Mouse (Mus musculus): Measurements from ENCODE around the gene Ptprn2.

Gene Ptprn2

DNA sequence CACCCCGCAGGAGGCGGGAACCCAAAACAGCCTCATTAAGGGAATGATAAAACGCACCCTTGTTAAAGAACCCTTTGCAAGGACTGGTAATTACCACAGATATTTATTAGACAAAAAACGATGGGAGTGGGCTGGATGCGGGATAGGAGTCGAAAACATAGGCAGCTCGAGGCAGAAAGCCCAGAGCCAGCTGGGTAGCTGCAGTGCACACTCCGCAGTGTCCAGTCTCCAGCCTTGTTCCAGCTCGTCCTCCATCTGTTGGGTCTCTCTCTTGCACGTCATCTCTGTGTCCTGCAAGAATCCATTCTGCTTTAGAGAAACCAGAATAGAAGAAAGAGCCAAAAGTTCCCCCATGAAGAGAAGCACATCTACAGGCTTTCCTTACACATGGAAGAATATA is 564.3 kb downstream of the Ptprn2 start:
- no peak for DNase-seq (ENCODE audit: low read depth, low spot score)

DNA sequence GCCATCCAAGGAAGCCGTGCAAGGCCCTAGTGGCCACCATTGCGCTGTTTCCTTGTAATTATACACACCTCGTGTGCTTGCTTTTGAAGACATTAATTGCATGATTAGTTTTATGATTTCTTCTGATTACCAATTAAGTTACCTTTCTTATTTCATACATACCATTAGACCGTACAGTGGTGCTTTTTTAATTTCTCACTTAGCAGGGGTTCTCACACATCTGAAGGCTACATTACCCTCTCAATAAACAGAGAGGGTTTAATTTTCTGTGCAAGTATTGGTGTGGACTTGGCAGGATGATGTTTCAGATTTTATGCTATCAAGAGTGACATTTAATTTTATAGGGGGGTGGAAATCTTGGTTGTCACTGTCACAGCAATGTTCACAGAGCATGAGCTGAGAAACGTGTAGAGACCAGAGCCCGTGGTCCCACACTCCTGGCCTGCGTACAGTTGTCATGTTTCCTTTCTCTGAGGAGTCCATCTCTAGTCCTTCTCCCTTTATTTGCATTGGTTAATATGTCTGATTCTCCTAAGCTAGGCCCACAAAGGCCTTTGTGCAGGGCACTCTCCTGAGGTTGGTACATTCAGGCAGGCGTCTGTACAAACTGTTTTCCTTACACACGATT is 567.8 kb downstream of the Ptprn2 start:
- DNase-seq (ENCODE audit: low read depth, low spot score): no peak

DNA sequence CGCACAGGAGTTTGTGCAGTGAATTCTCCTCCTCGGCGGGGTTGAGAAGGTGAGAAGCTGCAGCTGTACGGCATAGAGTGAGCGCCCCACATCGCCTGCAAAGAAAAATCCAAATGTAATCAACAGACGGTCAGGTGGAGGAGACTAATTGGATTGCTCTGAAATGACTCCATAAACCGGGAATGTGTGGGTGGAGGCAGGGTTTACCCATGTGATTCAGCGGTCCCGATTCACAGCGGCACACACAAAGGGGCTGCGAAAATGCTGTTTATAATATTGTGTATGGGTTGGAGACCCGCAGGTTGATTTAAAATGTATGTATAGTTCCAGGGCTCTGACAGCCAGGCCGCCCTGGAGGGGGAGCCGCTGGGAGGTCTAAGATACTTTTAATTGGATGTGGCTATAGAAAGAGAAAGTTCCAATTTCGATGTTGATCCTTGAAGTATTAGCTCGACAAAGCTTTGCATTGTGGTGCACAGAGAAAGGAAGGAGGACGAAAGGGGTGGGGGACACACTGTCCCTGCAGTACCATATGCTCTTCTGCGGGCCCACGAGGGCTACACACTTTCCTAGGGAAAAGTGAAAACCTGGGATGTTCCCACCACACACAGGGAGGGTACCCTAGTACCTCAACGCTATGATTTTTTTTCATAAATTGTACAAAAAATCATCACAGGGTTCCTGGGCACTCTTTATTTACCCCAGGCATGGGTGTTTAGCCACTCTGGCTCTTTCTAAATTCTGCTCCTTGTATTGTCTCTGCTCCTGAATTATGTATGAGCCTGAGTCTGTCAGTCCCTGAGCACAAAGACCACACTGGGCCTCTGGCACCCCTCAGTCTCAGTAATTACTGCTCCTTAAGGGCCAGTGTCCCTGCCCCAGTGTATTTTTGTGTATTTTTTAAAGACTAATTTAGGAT is 568.6 kb downstream of the Ptprn2 start:
- DNase-seq (ENCODE audit: low read depth, low spot score): no peak

DNA sequence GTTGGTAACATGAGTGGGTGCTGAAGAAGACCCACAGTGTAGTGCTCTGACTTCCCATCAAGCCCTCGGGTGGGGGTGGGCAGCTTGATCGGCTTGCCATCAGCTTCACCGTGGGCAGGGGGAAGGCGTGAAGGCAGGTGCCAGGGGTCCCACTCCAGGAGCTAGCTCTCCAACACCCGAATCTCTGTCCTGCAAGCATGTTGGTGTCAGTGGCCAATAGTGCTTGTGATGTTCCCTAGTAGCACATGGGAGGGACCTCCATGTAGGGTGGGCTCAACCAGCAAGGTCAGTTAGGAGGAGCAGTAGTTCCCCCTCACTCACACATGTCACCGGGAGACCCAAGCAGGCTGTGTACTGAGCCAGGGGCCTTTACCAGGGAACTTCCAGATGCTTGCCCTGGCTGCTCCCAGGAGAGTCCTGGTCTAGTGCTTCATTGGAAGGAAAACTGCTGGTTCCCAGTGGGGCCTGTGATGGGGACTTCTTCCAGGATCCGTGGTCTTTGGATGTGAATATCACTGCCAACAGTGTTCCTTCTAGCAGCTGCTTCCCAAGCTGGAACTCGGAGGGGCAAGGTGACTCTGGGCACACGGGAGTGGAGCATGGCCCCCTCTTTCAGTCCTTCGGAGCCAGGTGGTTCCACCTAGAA is 569.5 kb downstream of the Ptprn2 start:
- DNase-seq (ENCODE audit: low read depth, low spot score): no peak

DNA sequence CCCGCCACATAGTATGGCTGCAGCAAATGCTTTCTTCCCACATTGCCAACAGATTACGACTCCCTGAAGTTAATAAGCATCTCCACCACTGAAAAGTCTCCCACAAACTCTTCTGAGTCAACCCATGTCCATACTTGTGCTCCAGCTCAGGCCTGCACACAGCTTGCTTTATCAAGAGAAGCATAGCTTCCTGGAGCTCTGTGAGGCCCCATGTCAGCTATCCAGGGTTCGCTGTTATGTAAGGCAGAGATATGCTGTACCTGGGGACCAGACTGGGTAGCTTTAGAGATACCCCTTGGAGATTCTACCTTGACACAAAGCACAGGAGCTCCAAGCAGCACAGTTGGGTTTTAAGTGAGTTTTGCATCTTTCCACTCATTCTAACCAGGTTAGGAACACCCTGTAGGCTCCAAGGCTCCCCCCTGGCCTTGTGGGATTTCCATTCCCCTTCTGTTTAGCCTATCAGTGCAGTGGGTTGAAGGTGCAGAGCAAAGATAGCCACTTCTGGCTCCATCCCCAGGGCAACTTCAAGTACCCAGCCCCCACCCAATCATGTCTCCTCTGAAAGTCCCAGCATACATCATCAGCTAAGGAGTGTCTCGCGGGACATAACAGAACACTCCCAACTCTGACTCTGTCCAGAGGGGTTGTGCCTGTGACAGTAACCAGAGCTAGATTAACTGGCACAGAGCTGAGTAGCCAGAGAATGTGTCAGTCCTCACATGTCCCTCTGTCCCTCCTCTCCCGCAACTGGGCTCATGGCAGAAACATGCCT is 572.9 kb downstream of the Ptprn2 start:
- no peak for DNase-seq (ENCODE audit: low read depth, low spot score)

DNA sequence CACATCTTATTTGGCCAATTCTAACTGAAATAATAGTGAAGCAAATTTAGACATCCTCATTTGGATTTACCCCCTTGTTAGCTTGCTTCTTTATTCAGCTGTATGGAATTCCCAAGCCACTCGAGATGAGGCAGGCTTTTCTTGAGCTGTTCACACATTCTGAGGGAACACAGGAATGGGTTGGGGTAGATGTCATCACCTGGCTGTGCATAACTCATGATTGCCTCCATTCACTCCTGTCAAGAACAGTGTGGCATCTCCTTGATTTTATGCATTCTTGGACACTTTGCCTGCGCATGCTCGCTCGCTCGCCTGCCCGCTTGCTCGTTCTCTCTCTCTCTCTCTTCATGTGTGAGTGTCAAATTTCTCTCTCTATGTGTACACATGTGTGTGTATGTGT is 573.5 kb downstream of the Ptprn2 start:
- DNase-seq (ENCODE audit: low read depth, low spot score): no peak

DNA sequence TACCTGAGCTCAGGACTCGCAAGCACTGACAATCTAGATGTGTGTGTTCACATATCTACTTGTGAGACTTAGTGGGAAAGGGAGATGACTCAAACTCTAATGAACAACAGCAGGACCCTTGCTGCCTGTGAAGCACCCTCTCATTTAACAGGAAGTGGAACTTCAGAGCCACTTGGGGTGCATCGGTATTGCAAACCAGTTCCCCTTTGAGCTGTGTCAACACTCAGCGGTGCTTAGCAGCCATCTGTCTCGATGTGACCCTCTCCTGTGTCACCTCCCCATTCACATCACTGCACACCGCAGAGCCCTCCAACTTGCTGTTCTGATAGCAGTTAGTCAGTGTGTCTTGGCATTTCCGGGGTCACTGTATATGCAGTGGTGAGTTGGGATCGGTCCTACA is 592.1 kb downstream of the Ptprn2 start:
- DNase-seq (ENCODE audit: low read depth, low spot score): no peak

DNA sequence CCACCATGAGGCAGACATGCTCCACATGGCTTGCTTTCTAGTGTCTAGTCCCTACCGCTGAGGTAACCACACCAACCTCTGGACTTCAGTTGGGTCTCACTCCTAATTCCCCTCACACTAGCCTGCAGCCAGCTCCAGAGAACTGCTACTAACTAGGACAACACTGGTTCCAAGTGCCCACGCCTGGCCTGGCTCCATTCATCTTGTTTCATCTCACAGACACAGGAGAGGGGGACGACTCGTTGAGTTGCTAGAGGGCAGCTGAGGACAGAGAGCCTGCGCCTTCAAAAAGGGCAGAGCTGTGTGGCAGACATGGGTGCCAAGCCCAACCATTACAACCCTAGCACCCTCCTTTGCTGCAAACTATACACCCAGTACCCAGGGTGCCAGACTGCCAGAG is 593.4 kb downstream of the Ptprn2 start:
- DNase-seq (ENCODE audit: low read depth, low spot score): no peak

DNA sequence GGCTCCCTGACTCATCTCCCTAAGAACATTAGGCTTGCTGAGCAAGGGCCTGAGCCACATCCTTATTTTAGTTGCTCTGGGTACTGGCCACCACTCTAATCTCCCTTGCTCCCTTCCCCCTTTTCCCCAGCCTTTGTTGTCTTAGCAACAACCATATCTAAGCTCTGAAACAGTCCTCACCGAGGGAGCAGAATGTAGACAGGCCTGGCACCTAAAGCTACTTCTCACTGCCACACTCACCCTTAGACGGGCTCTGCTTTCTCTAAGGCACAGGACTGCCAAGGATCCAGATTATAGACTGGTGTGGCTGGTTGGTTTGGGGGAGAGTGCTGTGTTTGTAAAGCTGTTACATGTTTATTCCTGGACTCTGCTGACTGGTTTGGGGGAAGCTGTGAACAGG is 594.2 kb downstream of the Ptprn2 start:
- DNase-seq (ENCODE audit: low read depth, low spot score): no peak

DNA sequence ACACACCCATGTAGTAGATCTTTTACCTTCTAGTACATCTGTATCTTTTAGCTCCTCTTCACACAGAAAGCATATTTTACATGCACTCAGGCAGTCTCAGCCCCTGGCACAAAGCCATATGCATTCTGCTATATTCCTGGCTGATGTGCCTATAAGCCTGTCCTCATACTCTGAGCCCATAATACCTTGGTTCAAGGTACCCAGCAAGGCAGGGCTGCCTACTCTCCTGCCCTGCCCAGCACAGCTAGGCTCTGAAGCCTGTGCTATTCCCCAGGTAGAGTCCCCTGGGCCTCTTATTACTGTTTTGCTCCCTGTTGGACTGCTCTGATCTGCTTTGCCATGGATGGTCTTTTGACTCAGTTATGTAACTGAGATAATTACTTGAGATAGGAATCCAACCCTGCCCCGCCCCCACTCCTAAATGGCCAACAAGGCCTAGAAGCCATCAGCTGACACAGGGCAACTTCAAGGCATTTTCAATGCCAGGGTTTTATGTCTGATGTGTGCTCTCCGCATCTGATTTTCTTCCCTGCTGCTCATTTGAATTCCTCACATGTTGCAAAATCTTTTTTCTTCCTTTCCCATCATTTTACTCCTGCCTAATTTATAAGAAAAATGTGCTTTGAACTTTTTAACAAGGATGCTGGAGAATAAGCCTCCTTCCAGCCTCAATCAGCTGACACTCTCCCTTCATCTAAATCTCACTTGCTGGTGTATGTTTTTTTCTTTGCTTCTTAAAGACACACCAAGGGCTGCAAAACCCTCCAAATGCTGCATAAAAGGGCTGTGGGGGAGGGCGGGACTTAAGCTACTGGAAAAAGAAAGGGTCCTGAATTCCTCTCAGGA is 598.6 kb downstream of the Ptprn2 start:
- DNase-seq (ENCODE audit: low read depth, low spot score): no peak

DNA sequence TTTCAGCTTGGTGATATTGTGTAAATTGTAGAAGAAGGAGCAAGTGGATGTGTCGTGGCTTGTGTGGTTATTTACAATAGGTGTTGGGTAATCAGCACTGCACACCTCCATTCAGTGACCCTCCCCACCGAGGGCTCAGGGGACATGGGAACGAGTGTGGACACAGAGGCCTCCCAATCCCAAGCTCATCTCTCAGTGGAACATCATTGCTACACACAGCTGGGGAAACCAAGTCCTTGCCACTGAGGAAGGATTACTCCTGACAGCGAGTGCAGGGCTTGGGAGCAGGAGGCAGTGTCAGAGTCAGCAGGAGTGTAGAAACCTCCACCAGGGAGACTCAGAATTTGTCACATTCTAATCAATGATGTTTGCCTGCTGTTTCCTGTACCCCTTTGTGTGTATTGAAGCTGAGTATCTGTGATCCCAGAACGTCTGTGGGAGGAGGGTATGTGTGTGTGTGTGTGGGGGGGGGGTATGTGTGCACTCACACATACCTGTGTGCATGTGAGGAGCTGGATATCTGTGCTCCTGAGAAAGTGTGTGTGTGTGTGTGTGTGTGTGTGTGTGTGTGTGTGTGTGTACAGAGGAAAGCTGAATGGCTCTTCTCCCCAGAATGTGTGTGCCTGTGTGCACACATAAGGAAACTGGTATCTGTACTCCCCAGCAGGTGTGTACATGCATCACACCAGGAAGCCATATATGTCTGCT is 599.3 kb downstream of the Ptprn2 start:
- no peak for DNase-seq (ENCODE audit: low read depth, low spot score)

DNA sequence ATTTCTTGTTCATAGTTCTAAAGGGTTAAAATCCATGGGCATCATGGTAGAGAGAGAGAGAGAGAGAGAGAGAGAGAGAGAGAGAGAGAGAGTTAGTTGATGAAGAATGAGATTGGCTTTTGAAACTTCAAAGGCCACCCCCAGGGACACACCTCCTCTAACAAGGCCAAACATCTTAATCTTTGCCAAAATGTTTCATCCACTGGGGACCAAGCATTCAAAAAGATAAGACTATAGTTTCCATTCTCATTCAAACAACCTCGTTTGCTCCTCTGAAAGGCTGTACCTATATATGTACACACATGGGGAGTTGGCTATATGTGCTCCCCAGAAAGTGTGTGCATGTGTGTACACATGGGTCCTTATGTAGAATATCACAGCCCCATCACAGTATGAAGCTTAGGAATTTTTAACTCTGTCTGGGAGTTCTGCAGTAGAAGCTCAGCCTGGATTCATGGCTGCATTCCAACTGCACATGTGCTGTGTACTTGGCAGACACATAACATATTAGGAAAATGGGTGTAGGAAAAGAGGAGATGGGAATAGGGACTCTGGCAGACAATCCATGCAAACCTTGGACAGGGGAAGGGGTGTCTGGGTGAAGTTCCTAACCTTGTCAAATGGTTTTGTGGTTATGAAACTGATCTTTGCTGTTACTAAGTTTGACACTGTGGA is 600.3 kb downstream of the Ptprn2 start:
- DNase-seq (ENCODE audit: low read depth, low spot score): no peak

DNA sequence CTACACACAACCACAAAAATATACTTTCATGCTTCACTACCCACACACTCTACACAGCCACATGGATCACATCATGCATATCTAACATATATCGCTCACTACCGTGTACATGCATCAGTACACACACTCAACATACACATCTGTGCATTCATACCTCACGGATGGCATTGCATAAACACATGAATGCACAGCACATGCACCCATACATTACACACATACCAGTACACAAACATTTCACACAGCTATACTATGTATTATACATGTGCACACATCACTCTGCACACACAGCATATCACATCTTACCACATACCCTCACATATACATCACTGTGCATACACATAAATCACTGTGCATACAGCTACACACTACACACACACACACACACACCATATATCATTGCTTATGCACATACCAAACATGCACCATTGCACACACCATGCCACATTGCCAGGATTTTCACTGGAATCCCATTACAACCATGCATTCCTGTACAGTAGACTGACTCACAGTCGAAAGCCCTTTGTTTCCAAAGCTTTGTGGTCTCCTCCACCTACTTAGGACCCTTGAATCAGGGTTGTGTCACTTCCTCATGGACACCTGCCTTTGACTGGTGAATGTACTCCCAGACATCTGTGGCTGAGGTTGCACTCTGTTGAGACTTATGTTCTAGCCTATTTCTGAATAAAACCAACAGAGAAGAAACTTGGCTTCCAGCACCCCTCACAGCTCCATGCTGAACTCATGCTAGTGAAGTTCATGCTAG is 607.0 kb downstream of the Ptprn2 start:
- no peak for DNase-seq (ENCODE audit: low read depth, low spot score)

DNA sequence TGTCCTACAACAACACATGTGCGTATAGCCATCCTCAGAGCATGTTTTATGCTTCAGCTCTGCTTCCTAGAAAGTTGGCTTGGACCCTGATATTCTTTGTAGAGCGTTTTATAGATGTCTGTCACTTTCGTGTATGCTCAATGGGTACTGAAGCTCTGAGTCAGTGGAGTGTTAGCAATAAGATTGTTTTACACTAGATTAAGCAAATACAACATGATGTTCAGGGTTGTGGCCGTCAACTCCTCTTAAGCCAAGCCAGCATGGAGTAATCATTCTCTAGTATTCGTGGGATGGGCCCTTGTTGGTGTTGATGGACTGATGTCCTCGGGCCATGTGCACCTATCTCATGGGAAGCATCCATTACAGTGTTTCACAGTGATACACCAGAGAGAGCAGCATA is 610.4 kb downstream of the Ptprn2 start:
- no peak for DNase-seq (ENCODE audit: low read depth, low spot score)

DNA sequence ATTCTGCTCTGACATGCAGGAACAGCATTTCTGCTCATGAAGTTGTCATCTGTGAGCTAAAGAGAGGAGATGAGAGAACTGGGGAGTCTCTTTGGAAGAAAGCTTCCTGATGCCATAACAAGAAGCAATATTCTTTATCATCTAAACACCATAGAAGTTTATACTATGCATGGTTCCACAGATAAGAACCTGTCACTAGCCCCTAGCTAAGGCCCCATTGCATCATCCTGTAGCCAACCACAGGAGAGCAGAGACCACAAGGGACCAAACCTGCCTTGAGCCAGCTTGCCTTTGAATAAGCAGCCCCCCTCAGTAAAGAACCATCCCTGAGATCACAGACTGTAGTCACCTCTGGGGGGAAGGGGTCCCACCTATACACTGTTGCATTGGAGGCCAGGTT is 612.8 kb downstream of the Ptprn2 start:
- DNase-seq (ENCODE audit: low read depth, low spot score): no peak

DNA sequence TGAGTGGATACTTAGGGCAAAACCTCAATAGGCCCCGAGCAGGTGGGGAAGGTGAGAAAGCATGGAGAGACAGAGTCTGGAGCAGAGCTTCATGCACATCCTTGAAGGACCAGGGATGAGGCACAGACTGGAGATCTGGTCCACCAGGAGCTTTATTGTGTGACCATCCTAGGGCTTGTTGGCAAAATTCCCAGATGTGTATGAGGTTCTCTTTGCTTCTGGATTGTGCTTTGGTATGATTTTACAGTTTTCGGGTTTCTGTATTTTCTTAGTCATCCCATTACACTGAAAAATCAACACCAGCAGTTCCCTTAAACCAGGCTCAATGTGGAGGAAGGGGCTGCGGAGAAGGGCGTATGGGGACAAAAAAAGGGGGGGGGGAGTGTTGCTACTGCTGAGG is 621.2 kb downstream of the Ptprn2 start:
- DNase-seq (ENCODE audit: low read depth, low spot score): no peak

DNA sequence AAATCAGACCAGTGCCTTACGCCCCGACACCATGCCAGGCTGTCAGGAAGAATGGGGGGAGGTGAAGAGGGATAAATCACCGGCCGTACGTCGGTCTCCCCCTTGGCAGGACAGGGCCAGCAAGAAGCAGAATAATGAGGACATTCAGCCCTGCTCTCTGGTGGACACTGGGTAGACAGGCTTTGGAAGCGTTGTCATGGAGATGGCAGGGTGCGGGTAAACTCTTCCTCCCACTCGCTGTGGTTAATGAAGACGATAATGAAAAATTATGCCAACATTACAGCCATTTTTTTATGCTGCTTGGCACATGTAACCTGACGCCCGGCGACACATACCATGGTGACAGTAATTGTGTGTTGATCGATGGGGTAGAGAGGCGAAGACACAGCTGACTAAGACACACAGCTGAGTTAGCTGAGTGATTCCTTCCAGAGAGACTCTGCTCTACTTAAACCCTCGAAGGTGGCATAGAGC is 621.7 kb downstream of the Ptprn2 start:
- DNase-seq (ENCODE audit: low read depth, low spot score): no peak

DNA sequence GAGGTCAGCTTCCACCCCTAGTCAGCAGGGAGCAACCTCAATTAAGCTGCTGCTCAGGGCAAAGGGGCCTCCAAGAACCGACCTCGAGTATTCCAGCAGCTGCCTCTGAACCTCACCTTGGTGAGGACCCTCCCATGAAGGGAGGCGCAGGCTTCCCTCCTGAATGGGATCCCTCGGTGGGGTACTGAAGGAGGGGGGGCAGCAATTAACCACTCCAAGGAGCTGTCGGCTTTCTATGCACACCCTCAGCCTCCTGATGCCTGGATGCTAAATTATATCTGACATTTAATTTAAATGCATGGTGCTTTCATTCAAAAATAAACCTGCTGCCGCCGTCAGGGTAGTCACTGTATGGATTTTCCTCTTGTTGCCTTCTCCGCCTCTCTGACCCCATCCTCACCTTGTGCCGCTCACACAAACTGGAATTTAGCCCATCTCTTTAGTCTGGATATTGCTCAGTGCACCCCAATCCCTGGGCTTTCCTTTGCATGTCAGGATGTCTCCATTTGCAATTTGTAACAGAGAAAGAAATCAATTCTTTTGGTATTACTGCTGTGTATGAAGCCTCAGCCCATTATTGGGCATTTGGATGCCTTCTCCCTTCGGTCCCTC is 629.8 kb downstream of the Ptprn2 start:
- no peak for DNase-seq (ENCODE audit: low read depth, low spot score)

DNA sequence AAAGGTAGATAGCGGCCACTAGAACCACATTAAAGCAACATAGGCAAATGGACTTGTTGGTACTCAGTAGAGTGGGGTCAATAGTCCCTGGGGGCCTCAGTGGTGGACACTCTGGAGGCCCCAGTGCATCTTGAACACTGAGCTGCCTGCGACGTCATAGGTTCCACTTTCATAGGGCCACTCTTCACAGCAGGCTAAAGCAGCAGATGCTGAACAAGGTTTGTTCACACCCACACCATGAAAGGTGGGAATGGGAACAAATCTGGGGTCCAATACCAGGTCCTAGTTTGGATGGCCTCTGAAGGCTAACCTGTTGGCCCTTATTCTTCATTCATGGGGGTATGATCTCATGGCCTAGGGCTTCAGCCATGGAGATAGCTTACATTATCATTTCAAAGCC is 641.6 kb downstream of the Ptprn2 start:
- no peak for DNase-seq (ENCODE audit: low read depth, low spot score)

All from CD4-positive helper T cell, adult 2 months (primary cell).